Mouse (Mus musculus): ENCODE data around the gene Padi2.

Gene Padi2

DNA sequence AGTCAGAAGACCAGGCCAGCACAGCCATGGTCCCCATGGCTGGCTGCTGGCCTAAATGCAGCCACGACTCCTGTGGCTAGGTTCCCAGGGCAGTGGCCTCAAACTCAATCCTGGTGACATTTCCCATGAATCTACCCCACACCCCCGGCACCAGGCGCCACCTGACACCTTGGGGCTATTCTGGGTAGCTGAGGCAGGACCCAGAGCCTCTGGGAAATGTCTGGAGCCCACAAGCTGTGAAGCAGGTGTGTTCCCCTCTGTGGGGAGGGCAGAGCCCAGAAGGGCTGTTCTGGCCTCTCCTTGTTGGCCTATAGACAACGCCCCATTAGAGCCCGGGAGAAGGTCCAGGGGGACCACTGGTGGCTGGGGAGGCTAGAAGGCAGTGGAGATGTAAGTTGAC lies 16.4 kb downstream of the Padi2 start:
- no peak for DNase-seq (ENCODE audit: low read depth)

DNA sequence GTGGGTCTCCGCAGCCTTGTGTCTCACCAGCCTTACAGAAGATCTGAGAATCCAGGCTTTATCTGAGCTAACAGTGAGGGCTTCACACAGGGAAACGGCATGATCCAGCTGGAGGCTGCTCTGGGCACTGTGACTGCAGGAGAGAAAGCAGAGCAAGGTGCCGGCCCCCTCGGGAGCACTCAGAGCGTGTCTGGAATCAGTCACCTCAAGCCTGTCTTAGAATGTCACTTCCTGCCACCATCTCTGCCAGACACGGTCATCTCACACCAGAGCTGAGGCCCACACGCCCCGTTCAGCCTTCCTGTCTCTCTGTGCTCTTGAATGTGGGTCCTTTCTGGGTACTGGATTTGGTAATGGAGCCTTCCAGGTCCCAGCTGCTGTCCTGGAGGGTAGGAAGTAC lies 19.5 kb downstream of the Padi2 start:
- no peak for DNase-seq (ENCODE audit: low read depth)

DNA sequence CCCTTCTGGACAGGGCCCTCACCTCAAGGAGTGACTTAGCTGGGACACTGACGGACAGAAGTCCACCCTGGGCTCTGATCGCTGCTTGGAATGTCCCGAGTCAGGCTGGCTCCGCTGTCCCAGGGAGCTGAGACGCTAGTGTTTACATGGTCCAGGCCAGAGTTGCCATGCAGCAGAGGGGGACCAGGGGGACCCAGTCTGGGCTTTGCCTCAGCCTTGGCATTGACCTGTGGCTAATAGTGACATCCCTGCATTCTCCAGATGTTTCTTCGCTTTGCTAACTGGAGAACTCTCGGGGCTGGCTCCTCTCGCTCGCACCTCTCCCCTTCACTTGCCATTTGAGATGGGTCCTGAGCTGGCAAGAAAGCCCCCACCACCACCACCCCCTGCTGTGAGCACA lies 22.2 kb downstream of the Padi2 start:
- no peak for DNase-seq (ENCODE audit: low read depth)

DNA sequence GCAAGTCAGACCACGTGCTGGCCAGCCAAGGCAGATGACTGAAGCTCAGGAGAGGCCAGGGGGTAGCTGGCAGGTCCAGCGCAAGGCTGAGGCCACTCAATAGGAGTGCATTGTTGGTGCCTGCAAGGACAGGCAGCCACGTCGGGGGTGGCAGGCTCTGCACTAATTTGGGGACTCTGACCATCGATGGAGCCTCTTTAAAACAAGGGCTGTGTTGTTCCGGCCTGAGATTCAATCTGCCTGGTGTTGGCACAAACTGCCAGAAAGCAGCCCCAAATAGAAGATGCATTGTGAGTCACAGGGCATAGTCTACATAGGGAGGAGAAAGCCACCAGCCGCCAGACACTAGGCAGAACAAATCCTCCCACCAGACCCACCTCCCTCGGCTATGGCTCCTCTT lies 23.6 kb downstream of the Padi2 start:
- DNase-seq (ENCODE audit: low read depth), result no peak

DNA sequence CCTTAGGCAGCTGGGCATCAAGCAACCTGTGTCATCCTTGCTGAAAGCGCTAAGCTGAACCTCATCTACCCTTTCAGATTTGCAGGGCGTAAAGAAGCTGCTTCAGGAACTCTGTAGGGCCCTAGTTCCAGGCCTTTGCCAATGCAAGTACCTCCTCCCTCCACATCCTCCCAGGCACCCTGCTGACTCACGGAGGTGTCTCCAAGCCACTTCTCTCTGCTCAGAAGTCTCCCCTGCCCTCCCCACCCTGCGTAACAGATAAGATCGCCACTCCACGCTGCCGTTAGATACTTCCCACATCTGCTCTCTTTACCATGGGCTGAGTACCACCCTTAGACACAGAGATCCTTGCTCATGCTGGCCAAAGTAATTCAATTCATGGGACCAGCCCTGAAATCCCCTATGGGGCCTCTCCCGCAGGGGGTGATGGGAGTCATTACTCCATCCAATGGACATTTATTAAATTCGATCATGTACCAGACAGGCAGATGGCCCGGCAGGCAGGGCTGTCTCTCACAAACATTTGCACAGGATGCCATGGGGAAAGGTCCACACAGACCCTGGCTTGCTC lies 24.8 kb downstream of the Padi2 start:
- no peak for DNase-seq (ENCODE audit: low read depth)

DNA sequence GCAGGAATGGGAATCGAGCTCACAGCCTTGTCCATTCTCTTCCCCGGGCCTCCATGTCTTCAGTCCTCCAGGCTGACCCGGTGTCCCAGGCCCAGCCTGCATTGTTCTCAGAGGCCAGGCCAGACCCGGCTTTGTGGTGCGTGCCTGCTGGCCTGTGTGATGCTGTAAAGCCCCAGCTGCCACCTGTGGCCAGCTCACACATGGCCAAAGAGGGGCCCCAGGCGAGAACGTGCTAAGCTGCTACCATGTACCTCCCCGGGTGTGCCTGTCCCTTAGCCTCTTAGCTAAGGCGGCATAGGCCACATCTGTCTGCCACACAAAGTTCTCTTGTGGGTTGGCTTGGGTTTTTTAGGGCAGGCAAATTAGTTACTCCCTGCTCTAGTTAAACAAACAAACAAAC lies 29.5 kb downstream of the Padi2 start:
- DNase-seq (ENCODE audit: low read depth), result no peak

DNA sequence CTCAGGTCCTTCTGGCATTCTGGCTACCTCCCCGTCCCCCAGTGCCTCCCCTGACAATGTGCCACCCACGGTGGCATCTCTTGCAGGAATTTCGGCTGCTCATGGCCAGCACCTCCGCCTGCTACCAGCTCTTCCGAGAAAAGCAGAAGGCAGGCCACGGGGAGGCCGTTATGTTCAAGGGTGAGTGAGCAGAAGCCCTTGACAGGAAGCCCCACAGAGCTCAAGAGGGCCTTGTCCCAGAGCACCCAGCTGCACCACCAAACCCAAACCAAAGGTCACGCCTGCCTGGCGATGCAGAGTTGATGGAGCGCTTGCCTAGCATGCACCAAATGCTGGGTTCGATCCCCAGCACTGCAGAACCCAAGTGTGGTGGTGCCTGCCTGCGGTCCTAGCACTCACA lies 38.2 kb downstream of the Padi2 start:
- DNase-seq (ENCODE audit: low read depth), result no peak

DNA sequence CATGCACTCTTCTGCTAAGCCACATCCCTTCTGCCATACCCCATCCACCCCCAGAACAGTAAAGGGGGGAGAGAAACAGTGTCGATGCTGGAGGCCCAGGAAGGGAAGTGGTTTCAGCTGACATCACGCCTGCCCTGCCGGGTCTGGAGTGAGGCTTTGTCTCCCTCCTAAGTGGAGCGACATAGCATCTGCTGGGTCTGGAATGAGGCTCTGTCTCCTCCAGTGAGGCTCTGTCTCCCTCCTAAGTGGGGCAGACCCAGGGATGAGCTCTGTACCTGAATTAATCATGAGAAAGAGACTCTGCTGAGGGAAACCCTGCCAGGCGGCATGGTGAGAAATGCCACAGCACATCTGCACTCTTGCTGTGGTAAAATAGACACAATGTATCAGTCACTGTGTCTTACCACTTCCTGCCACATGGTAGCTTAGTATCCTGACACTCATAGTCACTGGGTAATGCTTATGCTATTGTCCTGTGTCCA lies 38.9 kb downstream of the Padi2 start:
- no peak for DNase-seq (ENCODE audit: low read depth)

DNA sequence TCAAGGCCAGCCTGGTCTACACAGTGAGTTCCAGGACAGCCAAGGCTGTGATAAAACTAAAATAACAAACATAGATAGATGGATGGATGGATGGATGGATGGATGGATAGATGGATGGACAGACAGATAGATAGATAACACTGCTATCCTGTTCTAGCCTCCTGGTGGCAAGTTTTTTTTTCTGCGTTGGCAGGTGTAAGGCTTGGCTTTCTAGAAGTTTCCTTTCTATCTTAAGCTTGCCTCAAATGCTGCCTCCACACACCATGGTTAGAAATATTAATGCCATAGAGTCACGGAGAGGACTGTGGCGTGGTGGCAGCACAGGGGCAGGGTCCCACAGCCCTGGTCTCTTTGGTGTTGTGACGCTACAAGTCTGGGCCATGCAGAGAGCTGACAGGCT lies 39.4 kb downstream of the Padi2 start:
- no peak for DNase-seq (ENCODE audit: low read depth)

DNA sequence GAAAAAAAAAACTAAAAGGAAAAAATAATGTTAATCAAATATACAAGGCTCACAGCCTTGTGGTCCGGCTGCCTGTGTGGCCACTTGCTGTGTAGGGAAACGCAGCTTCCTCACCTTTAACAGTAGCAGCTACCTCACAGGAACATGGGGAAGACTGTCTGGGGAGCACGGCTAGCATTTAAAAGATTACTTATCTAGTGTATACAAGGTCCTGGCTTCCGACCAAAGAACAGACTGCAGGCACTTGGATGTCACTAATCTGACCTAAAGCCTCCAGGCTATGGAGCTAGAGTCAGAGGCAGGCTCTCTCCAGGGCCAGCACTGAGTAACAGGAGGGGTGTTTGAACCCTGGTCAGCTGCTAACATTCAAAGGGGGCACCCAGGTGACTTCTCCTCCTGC lies 39.9 kb downstream of the Padi2 start:
- no peak for DNase-seq (ENCODE audit: low read depth)

DNA sequence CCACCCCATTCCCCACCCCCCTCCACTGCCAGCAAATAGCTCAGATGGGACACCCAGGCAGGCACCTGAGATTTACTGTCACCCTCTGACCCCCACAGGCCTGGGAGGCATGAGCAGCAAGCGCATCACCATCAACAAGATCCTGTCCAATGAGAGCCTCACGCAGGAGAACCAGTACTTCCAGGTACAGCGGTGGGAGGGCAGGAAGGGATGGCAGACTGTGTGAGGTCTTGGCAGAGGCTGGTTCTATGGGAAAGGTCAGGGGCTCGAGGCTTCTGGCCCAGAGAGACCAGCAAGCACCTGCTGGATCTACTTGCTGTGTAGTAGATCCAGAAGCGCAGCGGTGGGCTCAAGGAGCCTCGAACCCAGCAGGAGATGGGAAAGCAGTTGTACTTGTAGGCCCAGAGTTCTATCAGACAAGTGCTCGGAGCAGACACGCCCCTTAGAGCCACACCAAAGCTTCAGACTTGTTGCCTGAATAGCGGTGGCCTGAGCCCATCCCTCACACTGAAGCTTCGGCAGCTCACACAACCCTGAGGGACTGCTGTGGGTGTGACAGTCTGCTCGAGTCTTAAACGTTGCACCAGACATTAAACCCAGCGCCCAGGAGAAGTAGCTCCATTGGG lies 40.5 kb downstream of the Padi2 start:
- no peak for DNase-seq (ENCODE audit: low read depth)

DNA sequence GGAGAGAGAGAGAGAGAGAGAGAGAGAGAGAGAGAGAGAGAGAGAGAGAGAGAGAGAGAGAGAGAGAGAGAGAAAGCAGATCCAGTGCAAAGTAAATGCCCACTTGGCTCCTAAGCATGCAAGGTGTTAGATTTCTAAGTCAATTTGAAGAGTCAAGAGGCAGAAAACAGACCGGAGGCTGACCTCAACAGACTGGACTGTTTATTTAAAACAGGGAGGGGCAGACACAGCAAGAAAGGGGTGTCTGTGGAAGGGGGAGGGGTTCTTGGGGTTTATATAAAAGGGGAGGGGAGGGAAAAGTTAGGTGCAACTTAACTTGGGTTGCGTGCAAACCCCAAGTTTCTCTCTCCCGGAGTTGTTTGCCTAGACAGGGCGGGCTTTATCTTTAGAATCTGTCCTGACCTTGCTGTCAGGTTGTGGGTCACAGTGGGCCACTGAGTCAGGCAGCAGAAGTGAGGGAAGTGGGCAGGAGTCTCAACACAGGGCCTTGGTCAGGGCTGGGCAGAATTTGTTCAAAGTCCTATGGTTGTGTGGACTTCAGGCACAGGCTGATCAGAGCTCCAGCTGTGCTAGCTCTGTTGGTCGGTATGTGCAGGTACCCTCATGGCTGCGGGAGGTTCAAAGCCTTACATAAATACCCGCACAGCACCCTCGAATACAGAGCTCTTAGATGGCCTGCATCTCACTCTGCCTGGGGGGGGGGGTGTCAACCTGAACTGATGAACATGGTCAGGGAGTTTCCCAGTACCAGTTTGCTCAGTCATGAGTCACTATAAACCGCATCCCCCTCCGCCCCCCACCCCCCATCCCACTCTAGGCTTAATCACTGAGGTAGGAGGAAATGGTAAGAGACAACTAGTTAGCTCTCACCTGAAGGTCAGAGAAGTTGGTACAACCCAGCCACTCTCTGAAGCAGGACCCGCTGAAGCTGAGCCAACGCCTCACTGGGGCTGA lies 41.6 kb downstream of the Padi2 start:
- no peak for DNase-seq (ENCODE audit: low read depth)

DNA sequence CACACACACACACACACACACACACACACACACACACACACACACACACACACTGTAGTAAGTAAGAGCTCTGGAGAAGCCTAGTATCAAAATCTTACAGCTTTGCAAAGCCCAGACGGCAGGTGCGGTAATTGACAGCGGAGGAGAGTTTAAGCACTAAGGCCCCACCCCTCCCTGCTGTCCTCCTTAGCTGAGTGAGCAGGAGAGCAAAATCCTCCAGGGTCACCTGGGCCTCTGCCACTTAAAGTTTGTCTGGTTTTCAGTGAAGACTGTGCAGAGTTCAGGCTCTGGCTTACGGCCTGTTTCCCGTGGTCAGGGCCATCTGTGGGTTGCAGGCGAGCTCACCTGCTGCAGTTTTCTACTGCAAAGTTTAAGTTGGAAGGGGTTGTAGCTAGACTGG lies 42.3 kb downstream of the Padi2 start:
- DNase-seq (ENCODE audit: low read depth), result no peak

DNA sequence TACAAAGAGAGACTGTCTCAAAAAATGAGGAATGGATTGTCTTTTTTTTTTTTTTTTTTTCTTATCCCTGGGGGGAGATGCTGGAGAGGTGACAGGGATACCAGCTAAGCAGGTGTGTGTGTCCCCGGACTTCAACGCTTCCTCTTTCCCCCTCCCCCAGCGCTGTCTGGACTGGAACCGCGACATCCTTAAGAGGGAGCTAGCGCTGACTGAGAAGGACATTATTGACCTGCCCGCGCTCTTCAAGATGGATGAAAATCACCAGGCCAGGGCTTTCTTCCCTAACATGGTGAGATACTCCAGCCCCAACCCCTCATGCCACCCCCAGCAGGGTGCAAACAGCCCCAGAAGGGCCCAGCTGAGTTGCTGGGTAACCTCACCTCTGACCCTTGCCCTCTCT lies 42.9 kb downstream of the Padi2 start:
- DNase-seq (ENCODE audit: low read depth), result no peak

DNA sequence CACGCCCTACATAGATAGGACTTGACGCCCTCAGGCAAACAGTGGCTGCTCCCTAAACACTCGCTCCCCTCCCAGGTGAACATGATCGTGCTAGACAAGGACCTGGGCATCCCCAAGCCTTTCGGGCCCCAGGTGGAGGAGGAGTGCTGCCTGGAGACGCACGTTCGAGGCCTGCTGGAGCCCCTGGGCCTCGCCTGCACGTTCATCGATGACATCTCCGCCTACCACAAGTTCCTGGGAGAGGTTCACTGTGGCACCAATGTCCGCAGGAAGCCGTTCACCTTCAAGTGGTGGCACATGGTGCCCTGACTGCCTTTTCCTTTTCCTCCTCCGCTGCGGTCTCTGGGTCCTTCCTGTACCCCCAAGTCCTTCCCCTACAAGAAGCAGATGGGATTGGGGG lies 43.5 kb downstream of the Padi2 start:
- no peak for DNase-seq (ENCODE audit: low read depth)

DNA sequence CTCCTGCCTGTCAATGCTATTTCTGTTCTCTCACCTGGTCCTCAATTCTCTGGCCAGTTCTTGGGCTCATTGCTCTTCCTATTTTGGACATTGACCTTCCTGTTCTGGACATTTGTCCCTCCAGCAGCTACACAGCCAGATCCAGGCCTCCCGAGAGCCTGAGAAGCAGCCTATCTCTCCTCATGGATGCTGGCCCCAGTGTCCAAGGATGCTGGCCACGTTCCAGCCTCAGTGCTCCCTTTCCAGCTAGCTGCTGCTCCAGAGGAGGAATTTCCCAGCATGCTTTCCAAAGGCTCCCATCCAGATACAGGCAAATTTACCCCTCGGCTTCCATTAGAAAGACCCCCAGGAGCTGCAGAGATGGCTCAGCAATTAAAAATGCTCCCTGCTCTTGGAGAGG lies 44.4 kb downstream of the Padi2 start:
- no peak for DNase-seq (ENCODE audit: low read depth)

DNA sequence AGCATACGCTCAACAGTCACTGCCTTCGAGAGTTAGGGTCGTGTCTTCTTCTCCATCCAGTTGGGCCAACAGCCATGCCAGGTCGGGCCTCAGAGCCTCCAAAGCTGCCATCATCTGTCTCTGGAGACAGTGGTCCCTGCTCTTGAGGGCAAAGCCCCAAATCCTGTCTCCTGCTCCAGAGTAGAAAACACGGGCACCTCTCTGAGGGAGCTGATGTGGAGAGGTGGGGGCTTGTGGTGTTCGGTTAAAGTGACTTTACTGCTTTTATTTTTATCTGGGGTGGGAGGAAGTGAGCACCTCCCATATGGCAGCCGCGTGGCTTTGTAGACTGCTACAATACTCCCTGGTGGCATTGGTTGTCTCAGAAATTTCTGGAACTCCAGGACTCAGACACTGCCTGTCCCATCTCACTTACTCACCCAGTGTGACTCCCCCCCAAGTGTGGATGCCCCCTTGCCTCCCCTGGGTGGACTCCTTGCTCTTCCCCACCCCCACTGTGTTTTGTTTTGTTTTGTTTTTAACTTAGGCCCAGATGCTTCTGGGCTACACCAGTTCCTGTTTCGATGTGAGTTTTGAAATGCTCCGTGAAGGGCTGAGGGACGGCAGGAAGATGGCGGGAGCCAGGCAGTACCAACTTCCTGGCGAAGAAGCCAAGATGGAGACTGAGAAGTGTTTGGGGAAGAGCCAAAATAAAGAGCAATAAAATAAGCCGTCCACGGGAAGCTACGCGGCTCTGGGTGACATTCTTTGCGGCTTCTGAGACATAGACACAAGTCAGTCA lies 45.9 kb downstream of the Padi2 start:
- no peak for DNase-seq (ENCODE audit: low read depth)

DNA sequence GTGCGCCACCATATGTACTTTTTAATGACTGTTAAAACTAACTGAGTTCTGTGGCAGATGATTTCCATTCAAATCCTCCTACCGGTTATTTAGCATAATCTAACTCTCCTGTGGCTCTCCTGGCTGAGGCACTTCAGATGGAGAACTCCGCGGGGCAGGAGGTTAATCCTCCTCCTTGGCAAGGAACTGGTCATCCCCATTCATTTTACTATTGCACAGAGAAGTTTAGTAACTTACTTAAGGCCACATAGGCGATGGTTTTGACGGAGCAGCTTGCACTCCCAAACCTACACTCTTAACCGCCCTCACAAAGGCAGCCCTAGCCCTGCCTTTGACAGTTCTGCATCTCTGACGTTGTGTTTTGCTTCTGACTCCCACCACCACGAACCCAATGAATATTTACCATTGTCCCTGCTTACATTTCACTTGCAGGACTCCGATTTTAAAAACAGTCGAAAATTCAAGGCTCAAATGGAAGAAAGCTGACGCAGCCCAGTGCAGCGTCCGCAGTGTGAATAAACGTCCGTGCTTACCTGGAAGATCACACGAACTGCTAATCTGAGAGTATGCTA lies 51.1 kb downstream of the Padi2 start:
- DNase-seq (ENCODE audit: low read depth), result no peak

DNA sequence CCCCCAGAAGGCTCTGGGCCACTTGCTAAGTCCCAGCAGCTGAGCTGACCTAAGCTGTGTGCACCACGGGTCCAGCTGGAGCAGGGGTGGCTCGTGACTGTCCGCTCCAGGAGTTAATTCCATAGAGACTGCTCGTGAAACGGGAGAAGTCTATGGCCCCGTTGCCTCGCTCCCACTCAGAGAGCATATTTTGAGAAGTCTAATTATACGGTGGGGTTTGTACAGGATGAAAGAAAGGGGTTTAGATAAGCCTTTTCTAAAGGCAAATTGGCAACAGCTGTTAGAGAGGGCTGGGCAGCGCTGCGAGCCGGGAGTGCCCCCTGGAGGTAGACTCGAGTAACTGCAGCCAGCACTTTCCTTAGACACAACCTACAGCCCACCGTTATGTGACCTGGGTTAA lies 51.6 kb downstream of the Padi2 start:
- peak; percentile 66 for DNase-seq (ENCODE audit: low read depth)

DNA sequence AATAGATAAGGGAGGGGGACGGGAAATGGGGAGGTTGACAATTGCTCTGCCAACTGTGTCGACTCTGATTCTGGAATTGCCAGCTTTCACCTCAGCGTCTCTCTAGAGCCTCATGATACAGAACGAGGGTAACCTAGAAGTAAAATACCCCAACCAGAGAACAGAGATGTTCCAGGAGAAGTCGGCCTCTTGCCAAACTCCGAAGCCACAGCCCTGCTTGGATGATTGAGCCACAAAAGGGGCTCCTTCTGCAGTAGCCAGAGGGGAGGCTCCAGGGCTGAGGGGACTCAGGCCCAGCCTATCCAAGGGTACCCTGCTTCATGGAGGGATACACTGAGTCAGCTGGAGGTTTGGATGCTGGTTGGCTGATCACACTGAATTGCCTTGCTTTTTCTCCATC lies 52.2 kb downstream of the Padi2 start:
- DNase-seq (ENCODE audit: low read depth), result no peak

DNA sequence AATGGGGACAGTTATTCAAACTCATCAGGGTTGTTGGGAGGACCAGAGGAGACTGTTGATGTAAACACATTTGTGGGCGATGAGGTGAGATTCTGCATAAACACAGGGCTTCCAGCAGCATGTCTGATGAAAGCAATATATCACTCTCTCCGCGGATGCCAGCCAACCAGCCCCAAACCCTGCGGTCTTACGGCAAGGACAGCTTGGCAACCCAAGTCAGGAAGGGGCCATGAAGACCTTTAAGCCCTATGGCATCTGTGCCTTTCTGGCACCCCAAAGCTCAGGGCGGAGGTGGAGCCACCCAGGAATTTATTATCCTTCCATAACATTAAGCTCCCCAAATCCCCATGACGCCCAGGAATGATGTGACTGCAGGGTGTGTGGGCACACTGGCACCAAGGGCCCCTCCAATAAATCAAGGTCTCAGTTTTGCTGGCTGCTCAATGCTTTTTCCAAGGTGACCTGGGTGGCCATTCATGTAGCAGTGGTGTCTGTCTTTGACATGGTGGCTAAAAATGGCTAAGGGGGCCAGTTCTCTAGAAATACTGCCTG lies 53.1 kb downstream of the Padi2 start:
- DNase-seq (ENCODE audit: low read depth), result no peak

Measured in c-Kit-positive CD71-negative TER-119-negative erythroid progenitor cells, embryonic 14.5 days (primary cell).